ENCODE assay signal across 23 mouse cellular contexts in the genomic region with DNA sequence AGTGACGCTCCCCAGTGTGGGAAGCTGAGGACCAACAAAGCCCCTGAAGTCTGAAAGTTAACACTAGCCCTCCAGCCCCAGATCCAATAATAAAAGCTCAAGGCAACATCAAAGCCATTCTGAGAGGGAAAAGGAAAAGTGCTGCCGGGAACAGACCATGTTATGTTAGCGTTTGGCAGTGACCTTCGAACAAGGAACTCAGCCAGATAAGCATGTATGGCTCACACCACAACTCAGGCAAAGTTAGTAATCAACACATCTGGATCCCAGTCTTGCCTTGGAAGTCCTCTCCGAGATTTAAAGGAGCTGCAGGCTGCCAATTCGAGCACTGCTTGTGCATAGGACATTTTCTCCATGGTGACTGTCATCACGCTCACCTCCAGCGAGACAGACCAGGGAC. TPM values are rescaled to one million over a fixed set of nuclear protein-coding genes. Genes with fewer than 3 reads are reported as not detected.
A peak's percentile ranks its signal among the peaks of the same experiment; 100 is the strongest.
DNase-seq lines count a peak whose midpoint lies in the region; ATAC-seq and TF ChIP-seq lines count a peak whose summit lies in the region.
"Had no signal": no experiment of that assay in that cellular context is flagged by ENCODE, and none has a peak within 500 bp of the region (broad histone marks: within the 10 kb centered on the region; RNA-seq: fewer than 3 reads in every experiment).

No protein-coding gene starts in this region.

- ATAC-seq in forebrain, embryonic 15.5 days (replicated peaks): no peak
- no peak for ATAC-seq in hindbrain, embryonic 14.5 days (ENCODE audit: low FRiP score)
- ATAC-seq in hindbrain, postnatal 0 days: no peak
- no peak for ATAC-seq in embryonic facial prominence, embryonic 11.5 days (replicated peaks; ENCODE audit: insufficient number of reproducible peaks, low FRiP score, low TSS enrichment, low read depth)
- no peak for ATAC-seq in limb, embryonic 13.5 days (ENCODE audit: low FRiP score, low read depth)
- ATAC-seq: forebrain, embryonic 14.5 days; lung, postnatal 0 days; Patski had no signal

- no peak for DNase-seq in forebrain, embryonic 10.5 days (ENCODE audit: extremely low spot score, low spot score)
- DNase-seq in hindbrain, embryonic 14.5 days (ENCODE audit: low spot score): no peak
- no peak for DNase-seq in hindbrain, postnatal 0 days (ENCODE audit: low spot score)
- no peak for DNase-seq in embryonic facial prominence, embryonic 11.5 days (ENCODE audit: low spot score)
- no peak for DNase-seq in right cerebral cortex, adult 18-20 months
- no peak for DNase-seq in gastrocnemius, postnatal 36 days
- DNase-seq: cerebellum, adult 11-12 months; gastrocnemius, adult 2 months; heart, adult 18-20 months; liver, embryonic 13.5 days; right cerebral cortex, postnatal 25 days; thymus, adult 18-20 months had no signal

- no peak overlapping the region for H3K4me2 ChIP-seq in forebrain, embryonic 15.5 days (replicated peaks)
- no peak overlapping the region for H3K4me2 ChIP-seq in hindbrain, embryonic 14.5 days (replicated peaks)
- H3K4me2 ChIP-seq in hindbrain, postnatal 0 days (ENCODE audit: low read depth, low read length): no peak overlapping the region
- no peak overlapping the region for H3K4me2 ChIP-seq in embryonic facial prominence, embryonic 11.5 days (ENCODE audit: low read depth, low read length)
- no peak overlapping the region for H3K4me2 ChIP-seq in limb, embryonic 13.5 days (replicated peaks)
- H3K4me2 ChIP-seq: liver, embryonic 13.5 days had no signal

- WGBS in forebrain, embryonic 15.5 days: 63% methylated on average over 8 of the region's 8 CpGs
- WGBS in forebrain, embryonic 10.5 days: 54% methylated on average over 8 of the region's 8 CpGs
- 47% methylated on average over 8 of the region's 8 CpGs for WGBS in hindbrain, embryonic 14.5 days
- WGBS in hindbrain, postnatal 0 days: 54% methylated on average over 8 of the region's 8 CpGs
- 46% methylated on average over 8 of the region's 8 CpGs for WGBS in embryonic facial prominence, embryonic 11.5 days
- WGBS in limb, embryonic 13.5 days: 24% methylated on average over 8 of the region's 8 CpGs

- peaks cover 9% of the 10 kb centered on the region; the same call in 1 of the 2 replicates for H3K4me1 ChIP-seq in forebrain, embryonic 15.5 days
- H3K4me1 ChIP-seq in forebrain, embryonic 10.5 days: peaks cover 40% of the 10 kb centered on the region
- H3K4me1 ChIP-seq in hindbrain, embryonic 14.5 days (replicated peaks; ENCODE audit: control insufficient read depth, insufficient read depth, low read length): peaks cover 8% of the 10 kb centered on the region; the same call in 1 of the 2 replicates
- H3K4me1 ChIP-seq in hindbrain, postnatal 0 days (ENCODE audit: insufficient read depth, low read length): 0 out of 2 replicates have a peak, but pooled peaks cover 4% of the 10 kb centered on the region
- no peaks in the 10 kb centered on the region for H3K4me1 ChIP-seq in embryonic facial prominence, embryonic 11.5 days (ENCODE audit: control insufficient read depth, insufficient read depth, low read length)
- H3K4me1 ChIP-seq in limb, embryonic 13.5 days: peaks cover 70% of the 10 kb centered on the region
- H3K4me1 ChIP-seq: liver, embryonic 13.5 days had no signal

- H3K36me3 ChIP-seq in forebrain, embryonic 15.5 days: no peaks in the 10 kb centered on the region
- no peaks in the 10 kb centered on the region for H3K36me3 ChIP-seq in forebrain, embryonic 10.5 days (replicated peaks)
- no peaks in the 10 kb centered on the region for H3K36me3 ChIP-seq in hindbrain, embryonic 14.5 days (replicated peaks; ENCODE audit: control insufficient read depth, insufficient read depth)
- H3K36me3 ChIP-seq in hindbrain, postnatal 0 days (ENCODE audit: insufficient read depth, low read length): no peaks in the 10 kb centered on the region
- H3K36me3 ChIP-seq in embryonic facial prominence, embryonic 11.5 days (replicated peaks; ENCODE audit: control insufficient read depth, insufficient read depth, low read depth, low read length): no peaks in the 10 kb centered on the region
- H3K36me3 ChIP-seq in limb, embryonic 13.5 days: no peaks in the 10 kb centered on the region
- H3K36me3 ChIP-seq: liver, embryonic 13.5 days had no signal

- H3K27ac ChIP-seq in forebrain, embryonic 15.5 days (replicated peaks): 0 out of 2 replicates have a peak overlapping the region, but pooled peaks have one; percentile 5
- H3K27ac ChIP-seq in forebrain, embryonic 10.5 days: no peak overlapping the region
- H3K27ac ChIP-seq in hindbrain, embryonic 14.5 days: 0 out of 2 replicates have a peak overlapping the region, but pooled peaks have one; percentile 14
- H3K27ac ChIP-seq in hindbrain, postnatal 0 days: no peak overlapping the region
- H3K27ac ChIP-seq in embryonic facial prominence, embryonic 11.5 days (replicated peaks; ENCODE audit: low read depth, low read length): 0 out of 2 replicates have a peak overlapping the region, but pooled peaks have one; percentile 28
- peak overlapping the region; percentile 24; the same call in 1 of the 2 replicates for H3K27ac ChIP-seq in limb, embryonic 13.5 days
- H3K27ac ChIP-seq: gastrocnemius, adult 2 months; kidney, postnatal 0 days; liver, embryonic 13.5 days had no signal

- H3K9me3 ChIP-seq in forebrain, embryonic 15.5 days: no peaks in the 10 kb centered on the region
- H3K9me3 ChIP-seq in forebrain, embryonic 10.5 days: no peaks in the 10 kb centered on the region
- no peaks in the 10 kb centered on the region for H3K9me3 ChIP-seq in hindbrain, embryonic 14.5 days (ENCODE audit: control insufficient read depth, low read length)
- no peaks in the 10 kb centered on the region for H3K9me3 ChIP-seq in hindbrain, postnatal 0 days (ENCODE audit: low read length)
- H3K9me3 ChIP-seq in embryonic facial prominence, embryonic 11.5 days (replicated peaks; ENCODE audit: control insufficient read depth, low read length): no peaks in the 10 kb centered on the region
- no peaks in the 10 kb centered on the region for H3K9me3 ChIP-seq in limb, embryonic 13.5 days
- H3K9me3 ChIP-seq: liver, embryonic 13.5 days had no signal

- H3K4me3 ChIP-seq in forebrain, embryonic 15.5 days: no peak overlapping the region
- H3K4me3 ChIP-seq in forebrain, embryonic 10.5 days: no peak overlapping the region
- H3K4me3 ChIP-seq in hindbrain, embryonic 14.5 days (replicated peaks; ENCODE audit: low read length): no peak overlapping the region
- H3K4me3 ChIP-seq in hindbrain, postnatal 0 days (ENCODE audit: low read length): no peak overlapping the region
- no peak overlapping the region for H3K4me3 ChIP-seq in embryonic facial prominence, embryonic 11.5 days (ENCODE audit: low read depth, low read length)
- no peak overlapping the region for H3K4me3 ChIP-seq in limb, embryonic 13.5 days
- H3K4me3 ChIP-seq: gastrocnemius, adult 2 months; liver, embryonic 13.5 days had no signal

- H3K27me3 ChIP-seq in forebrain, embryonic 15.5 days: no peaks in the 10 kb centered on the region
- peaks cover 39% of the 10 kb centered on the region for H3K27me3 ChIP-seq in forebrain, embryonic 10.5 days (ENCODE audit: poor library complexity, severe bottlenecking)
- H3K27me3 ChIP-seq in hindbrain, embryonic 14.5 days (ENCODE audit: control insufficient read depth, insufficient read depth, low read length): no peaks in the 10 kb centered on the region
- H3K27me3 ChIP-seq in hindbrain, postnatal 0 days (ENCODE audit: insufficient read depth, low read length): no peaks in the 10 kb centered on the region
- H3K27me3 ChIP-seq in embryonic facial prominence, embryonic 11.5 days (ENCODE audit: control insufficient read depth, insufficient read depth, low read length): no peaks in the 10 kb centered on the region
- no peaks in the 10 kb centered on the region for H3K27me3 ChIP-seq in limb, embryonic 13.5 days
- H3K27me3 ChIP-seq: liver, embryonic 13.5 days; Patski had no signal

- no peak for TF ChIP-seq CTCF in hindbrain, postnatal 0 days (IDR thresholded peaks at IDR 0.05; ENCODE audit: low read depth)

- intact Hi-C loops in gastrocnemius, postnatal 36 days (cut with DNase I): no loop called here

- H3K9ac ChIP-seq in forebrain, embryonic 15.5 days (replicated peaks): no peak overlapping the region
- H3K9ac ChIP-seq in hindbrain, embryonic 14.5 days: no peak overlapping the region
- no peak overlapping the region for H3K9ac ChIP-seq in hindbrain, postnatal 0 days (replicated peaks; ENCODE audit: low read length)
- no peak overlapping the region for H3K9ac ChIP-seq in embryonic facial prominence, embryonic 11.5 days (replicated peaks; ENCODE audit: low read length)
- no peak overlapping the region for H3K9ac ChIP-seq in limb, embryonic 13.5 days
- H3K9ac ChIP-seq: liver, embryonic 13.5 days had no signal

RNA-seq across cellular contexts. Expression of gene Cpvl, which starts 38.7 kb away (rescaled TPM):
- not detected in 2 replicates for polyA plus RNA-seq in forebrain, embryonic 15.5 days (2015; fragmentation: Nextera tagmentation; extraction: Ambion mirVana)
- polyA plus RNA-seq in forebrain, embryonic 10.5 days (2016; fragmentation: Nextera tagmentation; extraction: Ambion mirVana): not detected in 2 replicates
- polyA plus RNA-seq in hindbrain, embryonic 14.5 days (2014; fragmentation: Nextera tagmentation; extraction: Ambion mirVana): not detected in 2 replicates
- total RNA-seq in hindbrain, postnatal 0 days (2014; rRNA removed): not detected in 2 replicates
- 0.15 and 0.19 TPM in 2 replicates for polyA plus RNA-seq in hindbrain, postnatal 0 days (2015; fragmentation: Nextera tagmentation; extraction: Ambion mirVana)
- polyA plus RNA-seq in embryonic facial prominence, embryonic 11.5 days (2014; fragmentation: Nextera tagmentation; extraction: Ambion mirVana): 0.18 TPM in 1 of 2 replicates, not detected in the other
- 0.63 and 0.88 TPM in 2 replicates for polyA plus RNA-seq in limb, embryonic 13.5 days (2015; fragmentation: Nextera tagmentation; extraction: Ambion mirVana)
- total RNA-seq in gastrocnemius, postnatal 36 days (2021): not detected
- total RNA-seq: gastrocnemius, adult 2 months; heart, adult 18-20 months; layer of hippocampus, adult 8-10 months; left cerebral cortex, adult 8-10 months; megakaryocyte-erythroid progenitor cell, adult 5-6 weeks had no signal
- polyA plus RNA-seq: forebrain, embryonic 14.5 days; intestine, embryonic 14.5 days; liver, embryonic 13.5 days; neural tube, embryonic 14.5 days had no signal

Comparison
In these comparisons a context has a peak if more than half of its experiments do, and no peak if none do; other contexts are left out.
1. H3K27ac ChIP-seq: peak in forebrain, embryonic 15.5 days (single experiment), hindbrain, embryonic 14.5 days (single experiment), embryonic facial prominence, embryonic 11.5 days (single experiment) and limb, embryonic 13.5 days (single experiment); none in forebrain, embryonic 10.5 days (single experiment) and hindbrain, postnatal 0 days (single experiment).